Mouse (Mus musculus): ENCODE data around the gene Fez1. TPM values are rescaled to one million over a fixed set of nuclear protein-coding genes. Genes with fewer than 3 reads are reported as not detected.

Fez1 gene
- polyA plus RNA-seq, 1 experiment from 2014 or later = 0.08 TPM

- 42% methylated on average over 2 of the region's 2 CpGs for WGBS (ENCODE audit: insufficient replicate concordance)
- no peak overlapping the region for H3K4me2 ChIP-seq (ENCODE audit: low read depth, low read length)
- ATAC-seq (ENCODE audit: low read depth) = no peak
- H3K27me3 ChIP-seq (ENCODE audit: control insufficient read depth, insufficient read depth, low read depth, low read length) = no peaks in the 10 kb centered on the region
- no peak overlapping the region for H3K4me3 ChIP-seq (ENCODE audit: low read depth, low read length)
- H3K36me3 ChIP-seq (ENCODE audit: control insufficient read depth, insufficient read depth) = no peaks in the 10 kb centered on the region
- no peaks in the 10 kb centered on the region for H3K9me3 ChIP-seq (replicated peaks; ENCODE audit: control insufficient read depth, low read length)
- no peak overlapping the region for H3K27ac ChIP-seq (ENCODE audit: low read length)
- H3K9ac ChIP-seq (ENCODE audit: low read depth, low read length) = no peak overlapping the region
- no peaks in the 10 kb centered on the region for H3K4me1 ChIP-seq (ENCODE audit: control insufficient read depth, low read depth, low read length)
Observed at GRCm38 (mm10) chr9:36856351-36856750, 34.7 kb downstream of the Fez1 start.

GRCm38 (mm10) chr9:36857476-36858117, 35.9 kb downstream of the Fez1 start:
- no peak overlapping the region for H3K4me3 ChIP-seq (ENCODE audit: low read depth, low read length)

GRCm38 (mm10) chr9:36858677-36859076, 37.0 kb downstream of the Fez1 start:
- ATAC-seq (ENCODE audit: low read depth) = no peak
- Histone ChIP-seq H3K4me2 (ENCODE audit: low read depth, low read length) (no peak overlapping the region), H3K36me3 (ENCODE audit: control insufficient read depth, insufficient read depth) (no peaks in the 10 kb centered on the region), H3K27ac (ENCODE audit: low read length) (no peak overlapping the region), H3K4me1 (ENCODE audit: control insufficient read depth, low read depth, low read length) (no peaks in the 10 kb centered on the region), H3K27me3 (ENCODE audit: control insufficient read depth, insufficient read depth, low read depth, low read length) (no peaks in the 10 kb centered on the region), H3K9ac (ENCODE audit: low read depth, low read length) (no peak overlapping the region), H3K4me3 (ENCODE audit: low read depth, low read length) (no peak overlapping the region), H3K9me3 (replicated peaks; ENCODE audit: control insufficient read depth, low read length) (no peaks in the 10 kb centered on the region)
- 51% methylated on average over 4 of the region's 4 CpGs for WGBS (ENCODE audit: insufficient replicate concordance)

More at GRCm38 (mm10) chr9:36857476-36858117, 35.9 kb downstream of the Fez1 start:
- no peaks in the 10 kb centered on the region for H3K36me3 ChIP-seq (ENCODE audit: control insufficient read depth, insufficient read depth)
- H3K9me3 ChIP-seq (replicated peaks; ENCODE audit: control insufficient read depth, low read length) = no peaks in the 10 kb centered on the region
- no peaks in the 10 kb centered on the region for H3K27me3 ChIP-seq (ENCODE audit: control insufficient read depth, insufficient read depth, low read depth, low read length)
- H3K9ac ChIP-seq (ENCODE audit: low read depth, low read length) = no peak overlapping the region
- H3K4me2 ChIP-seq (ENCODE audit: low read depth, low read length) = no peak overlapping the region
- 20% methylated on average over 8 of the region's 8 CpGs for WGBS (ENCODE audit: insufficient replicate concordance)
- ATAC-seq (ENCODE audit: low read depth) = no peak
- H3K27ac ChIP-seq (ENCODE audit: low read length) = no peak overlapping the region
- no peaks in the 10 kb centered on the region for H3K4me1 ChIP-seq (ENCODE audit: control insufficient read depth, low read depth, low read length)

GRCm38 (mm10) chr9:36862576-36862975, 40.9 kb downstream of the Fez1 start:
- H3K4me2 ChIP-seq (ENCODE audit: low read depth, low read length) = no peak overlapping the region
- H3K36me3 ChIP-seq (ENCODE audit: control insufficient read depth, insufficient read depth) = no peaks in the 10 kb centered on the region
- no peak overlapping the region for H3K27ac ChIP-seq (ENCODE audit: low read length)
- H3K27me3 ChIP-seq (ENCODE audit: control insufficient read depth, insufficient read depth, low read depth, low read length) = no peaks in the 10 kb centered on the region
- ATAC-seq (ENCODE audit: low read depth) = no peak
- H3K4me3 ChIP-seq (ENCODE audit: low read depth, low read length) = no peak overlapping the region
- no peaks in the 10 kb centered on the region for H3K9me3 ChIP-seq (replicated peaks; ENCODE audit: control insufficient read depth, low read length)
- no peak overlapping the region for H3K9ac ChIP-seq (ENCODE audit: low read depth, low read length)
- WGBS (ENCODE audit: insufficient replicate concordance) = 26% methylated on average over 2 of the region's 2 CpGs
- H3K4me1 ChIP-seq (ENCODE audit: control insufficient read depth, low read depth, low read length) = no peaks in the 10 kb centered on the region

GRCm38 (mm10) chr9:36863694-36864093, 42.0 kb downstream of the Fez1 start:
- no peaks in the 10 kb centered on the region for H3K27me3 ChIP-seq (ENCODE audit: control insufficient read depth, insufficient read depth, low read depth, low read length)
- H3K9me3 ChIP-seq (replicated peaks; ENCODE audit: control insufficient read depth, low read length) = no peaks in the 10 kb centered on the region
- no peak overlapping the region for H3K9ac ChIP-seq (ENCODE audit: low read depth, low read length)
- H3K36me3 ChIP-seq (ENCODE audit: control insufficient read depth, insufficient read depth) = no peaks in the 10 kb centered on the region
- no peak for ATAC-seq (ENCODE audit: low read depth)
- 24% methylated on average over 3 of the region's 3 CpGs for WGBS (ENCODE audit: insufficient replicate concordance)
- H3K4me1 ChIP-seq (ENCODE audit: control insufficient read depth, low read depth, low read length) = no peaks in the 10 kb centered on the region
- no peak overlapping the region for H3K4me2 ChIP-seq (ENCODE audit: low read depth, low read length)
- no peak overlapping the region for H3K4me3 ChIP-seq (ENCODE audit: low read depth, low read length)
- no peak overlapping the region for H3K27ac ChIP-seq (ENCODE audit: low read length)

- Histone ChIP-seq H3K27ac (ENCODE audit: low read length) (no peak overlapping the region), H3K4me2 (ENCODE audit: low read depth, low read length) (no peak overlapping the region), H3K4me1 (ENCODE audit: control insufficient read depth, low read depth, low read length) (no peaks in the 10 kb centered on the region), H3K27me3 (ENCODE audit: control insufficient read depth, insufficient read depth, low read depth, low read length) (no peaks in the 10 kb centered on the region), H3K4me3 (ENCODE audit: low read depth, low read length) (no peak overlapping the region), H3K36me3 (ENCODE audit: control insufficient read depth, insufficient read depth) (no peaks in the 10 kb centered on the region), H3K9ac (ENCODE audit: low read depth, low read length) (no peak overlapping the region), H3K9me3 (replicated peaks; ENCODE audit: control insufficient read depth, low read length) (no peaks in the 10 kb centered on the region)
- 37% methylated on average over 4 of the region's 4 CpGs for WGBS (ENCODE audit: insufficient replicate concordance)
- no peak for ATAC-seq (ENCODE audit: low read depth)
Observed at GRCm38 (mm10) chr9:36864862-36865813, 43.5 kb downstream of the Fez1 start.

- Histone ChIP-seq H3K4me1 (ENCODE audit: control insufficient read depth, low read depth, low read length) (no peaks in the 10 kb centered on the region), H3K36me3 (ENCODE audit: control insufficient read depth, insufficient read depth) (no peaks in the 10 kb centered on the region), H3K9me3 (replicated peaks; ENCODE audit: control insufficient read depth, low read length) (no peaks in the 10 kb centered on the region), H3K4me3 (ENCODE audit: low read depth, low read length) (no peak overlapping the region), H3K27ac (ENCODE audit: low read length) (no peak overlapping the region), H3K4me2 (ENCODE audit: low read depth, low read length) (no peak overlapping the region), H3K27me3 (ENCODE audit: control insufficient read depth, insufficient read depth, low read depth, low read length) (no peaks in the 10 kb centered on the region), H3K9ac (ENCODE audit: low read depth, low read length) (no peak overlapping the region)
- ATAC-seq (ENCODE audit: low read depth) = no peak
- WGBS (ENCODE audit: insufficient replicate concordance) = 69% methylated on average over 6 of the region's 6 CpGs
Observed at GRCm38 (mm10) chr9:36868662-36869061, 47.0 kb downstream of the Fez1 start.

GRCm38 (mm10) chr9:36870263-36870662, 48.6 kb downstream of the Fez1 start:
- H3K36me3 ChIP-seq (ENCODE audit: control insufficient read depth, insufficient read depth) = no peaks in the 10 kb centered on the region
- no peak overlapping the region for H3K4me2 ChIP-seq (ENCODE audit: low read depth, low read length)
- H3K4me1 ChIP-seq (ENCODE audit: control insufficient read depth, low read depth, low read length) = no peaks in the 10 kb centered on the region
- no peak overlapping the region for H3K27ac ChIP-seq (ENCODE audit: low read length)
- 8% methylated on average over 1 of the region's 1 CpGs for WGBS (ENCODE audit: insufficient replicate concordance)
- no peak for ATAC-seq (ENCODE audit: low read depth)
- H3K9ac ChIP-seq (ENCODE audit: low read depth, low read length) = no peak overlapping the region
- no peaks in the 10 kb centered on the region for H3K9me3 ChIP-seq (replicated peaks; ENCODE audit: control insufficient read depth, low read length)
- H3K4me3 ChIP-seq (ENCODE audit: low read depth, low read length) = no peak overlapping the region
- no peaks in the 10 kb centered on the region for H3K27me3 ChIP-seq (ENCODE audit: control insufficient read depth, insufficient read depth, low read depth, low read length)

- Histone ChIP-seq H3K4me2 (ENCODE audit: low read depth, low read length) (no peak overlapping the region), H3K27ac (ENCODE audit: low read length) (no peak overlapping the region), H3K4me1 (ENCODE audit: control insufficient read depth, low read depth, low read length) (no peaks in the 10 kb centered on the region), H3K9me3 (replicated peaks; ENCODE audit: control insufficient read depth, low read length) (no peaks in the 10 kb centered on the region), H3K4me3 (ENCODE audit: low read depth, low read length) (no peak overlapping the region), H3K27me3 (ENCODE audit: control insufficient read depth, insufficient read depth, low read depth, low read length) (no peaks in the 10 kb centered on the region), H3K9ac (ENCODE audit: low read depth, low read length) (no peak overlapping the region), H3K36me3 (ENCODE audit: control insufficient read depth, insufficient read depth) (no peaks in the 10 kb centered on the region)
- no peak for ATAC-seq (ENCODE audit: low read depth)
- WGBS (ENCODE audit: insufficient replicate concordance) = 59% methylated on average over 2 of the region's 2 CpGs
Observed at GRCm38 (mm10) chr9:36873796-36874195, 52.1 kb downstream of the Fez1 start.

Data from liver, embryonic 16.5 days (tissue).